Mouse (Mus musculus) kidney, postnatal 14 days (tissue): ENCODE data around the gene Ube3b.
A peak's percentile ranks its signal among the peaks of the same experiment; 100 is the strongest.

Source experiments
- DNase-seq: peaks from one replicate; pipeline ENCODE4 v3.0.0; 2022; ENCODE audit warnings: mixed read lengths

The Ube3b gene

GRCm38 (mm10) chr5:114380209-114381012, at the start of gene Ube3b, which contains the start of gene Kctd10:
TSS of gene Ube3b (plus strand) at chr5:114380607.
TSS of gene Kctd10 (minus strand) at chr5:114380508.
- peak; percentile 90 for DNase-seq

- no peak for DNase-seq
Observed at GRCm38 (mm10) chr5:114342996-114343395, 37.4 kb upstream of the Ube3b start.

- DNase-seq = no peak
Observed at GRCm38 (mm10) chr5:114343612-114344011, 36.8 kb upstream of the Ube3b start.

- no peak for DNase-seq
Observed at GRCm38 (mm10) chr5:114345538-114345937, 34.9 kb upstream of the Ube3b start.

GRCm38 (mm10) chr5:114347005-114347404, 33.4 kb upstream of the Ube3b start:
- no peak for DNase-seq

- no peak for DNase-seq
Observed at GRCm38 (mm10) chr5:114351490-114351889, 28.9 kb upstream of the Ube3b start.

GRCm38 (mm10) chr5:114356250-114356935, 24.0 kb upstream of the Ube3b start:
- peak; percentile 91 for DNase-seq

- DNase-seq = peak; percentile 47
Observed at GRCm38 (mm10) chr5:114356936-114357751, 23.3 kb upstream of the Ube3b start.

GRCm38 (mm10) chr5:114358833-114359232, 21.6 kb upstream of the Ube3b start:
- DNase-seq = no peak

- DNase-seq = no peak
Observed at GRCm38 (mm10) chr5:114359586-114359985, 20.8 kb upstream of the Ube3b start.

- no peak for DNase-seq
Observed at GRCm38 (mm10) chr5:114360968-114361367, 19.4 kb upstream of the Ube3b start.

- DNase-seq = peak; percentile 53
Observed at GRCm38 (mm10) chr5:114365043-114365752, 15.2 kb upstream of the Ube3b start.

GRCm38 (mm10) chr5:114368121-114368520, 12.3 kb upstream of the Ube3b start:
- no peak for DNase-seq

GRCm38 (mm10) chr5:114368803-114369496, 11.5 kb upstream of the Ube3b start:
- no peak for DNase-seq

- no peak for DNase-seq
Observed at GRCm38 (mm10) chr5:114369921-114370320, 10.5 kb upstream of the Ube3b start.

- peak; percentile 89 for DNase-seq
Observed at GRCm38 (mm10) chr5:114370371-114370776, 10.0 kb upstream of the Ube3b start.

- no peak for DNase-seq
Observed at GRCm38 (mm10) chr5:114371331-114371730, 9.1 kb upstream of the Ube3b start.

GRCm38 (mm10) chr5:114371731-114372473, 8.5 kb upstream of the Ube3b start:
- DNase-seq = peak; percentile 38

- DNase-seq = no peak
Observed at GRCm38 (mm10) chr5:114372565-114372964, 7.8 kb upstream of the Ube3b start.

- DNase-seq = peak; percentile 58
Observed at GRCm38 (mm10) chr5:114373174-114373573, 7.2 kb upstream of the Ube3b start.

GRCm38 (mm10) chr5:114373581-114373980, 6.8 kb upstream of the Ube3b start:
- DNase-seq = no peak
